In the genomic region with DNA sequence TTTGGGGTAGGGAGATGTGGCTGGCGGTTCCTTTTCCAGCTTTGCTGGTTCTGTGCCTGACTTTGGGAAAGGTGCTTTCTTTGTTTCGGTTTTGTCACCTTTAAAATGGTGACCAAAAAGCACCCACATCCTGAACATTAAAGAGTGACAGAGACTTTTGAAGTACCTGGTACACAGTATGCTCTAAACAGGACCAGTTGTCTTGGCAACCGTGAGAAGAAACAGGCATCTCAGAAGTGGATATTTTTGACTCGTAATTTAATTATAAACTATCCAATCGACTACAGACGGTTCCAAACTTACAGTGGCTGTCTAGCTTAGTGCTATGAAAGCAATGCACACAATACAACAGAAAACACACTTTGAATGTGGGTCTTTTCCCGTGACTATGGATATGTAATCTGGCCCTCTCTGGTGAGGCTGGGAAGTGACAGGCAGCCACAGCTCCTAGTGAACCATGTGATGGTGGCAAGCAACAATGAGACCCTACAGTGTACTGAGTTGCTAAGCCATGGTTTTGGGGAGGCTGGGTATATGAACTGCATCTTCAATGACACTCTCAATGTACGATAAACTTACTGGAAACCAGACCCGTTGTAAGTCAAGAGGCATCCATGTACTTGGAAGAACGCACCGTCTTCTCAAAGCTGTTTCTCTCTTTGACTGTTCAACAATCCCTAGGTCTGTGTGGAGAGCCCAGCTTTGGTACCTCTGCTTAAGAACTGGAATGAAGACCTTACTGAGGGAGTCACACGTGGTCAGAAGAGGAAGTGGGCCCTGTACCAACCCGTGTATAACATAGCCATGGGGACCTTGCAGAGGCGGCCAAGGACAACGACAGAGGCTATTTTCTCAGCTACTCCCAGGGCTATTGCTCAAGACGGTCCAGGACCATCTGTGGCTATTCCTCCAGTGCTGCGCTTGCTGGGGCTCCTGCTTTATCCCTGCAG, we compare ENCODE assay signal across 16 mouse cellular contexts. TPM values are rescaled to one million over a fixed set of nuclear protein-coding genes. Genes with fewer than 3 reads are reported as not detected.
DNase-seq lines count a peak whose midpoint lies in the region; ATAC-seq and TF ChIP-seq lines count a peak whose summit lies in the region.
"Had no signal": no experiment of that assay in that cellular context is flagged by ENCODE, and none has a peak within 500 bp of the region (broad histone marks: within the 10 kb centered on the region; RNA-seq: fewer than 3 reads in every experiment).

No protein-coding gene starts in this region.

- 0 out of 2 replicates have a peak, but pooled peaks have one; percentile 13 for TF ChIP-seq CTCF in intestine, postnatal 0 days (IDR thresholded peaks at IDR 0.05; ENCODE audit: low read depth)

- H3K9me3 ChIP-seq in intestine, postnatal 0 days (ENCODE audit: control insufficient read depth), result no peaks in the 10 kb centered on the region
- H3K9me3 ChIP-seq in intestine, embryonic 16.5 days (ENCODE audit: control insufficient read depth, low read length), result no peaks in the 10 kb centered on the region
- H3K9me3 ChIP-seq: embryonic facial prominence, embryonic 13.5 days; forebrain, embryonic 10.5 days; heart, embryonic 12.5 days had no signal

- peak; percentile 50 for DNase-seq in 416B (ENCODE audit: low read depth)
- DNase-seq in induced T-regulatory cell, adult 2 months (ENCODE audit: low read depth), result peak; percentile 93
- no peak for DNase-seq in cerebellum, adult 8-10 months
- no peak for DNase-seq in cerebellum, postnatal 25 days
- no peak for DNase-seq in spleen, postnatal 10 days (ENCODE audit: low spot score in 2 of 2)
- DNase-seq: adrenal gland, adult 2 months; cerebellum, postnatal 10 days; gastrocnemius, postnatal 10 days; kidney, adult 11 months; lung, adult 18-20 months had no signal

- H3K36me3 ChIP-seq in intestine, postnatal 0 days (ENCODE audit: control insufficient read depth, insufficient read depth), result no peaks in the 10 kb centered on the region
- H3K36me3 ChIP-seq in intestine, embryonic 16.5 days (ENCODE audit: control insufficient read depth, insufficient read depth, low read length), result no peaks in the 10 kb centered on the region
- H3K36me3 ChIP-seq: embryonic facial prominence, embryonic 13.5 days; forebrain, embryonic 10.5 days; heart, embryonic 12.5 days had no signal

- no peak overlapping the region for H3K9ac ChIP-seq in intestine, postnatal 0 days (ENCODE audit: low read depth, low read length)
- H3K9ac ChIP-seq in intestine, embryonic 16.5 days (ENCODE audit: low read depth, low read length), result no peak overlapping the region
- H3K9ac ChIP-seq: embryonic facial prominence, embryonic 13.5 days; heart, embryonic 12.5 days had no signal

- H3K4me3 ChIP-seq in intestine, postnatal 0 days (ENCODE audit: low read depth, low read length), result no peak overlapping the region
- H3K4me3 ChIP-seq in intestine, embryonic 16.5 days (ENCODE audit: low read length), result no peak overlapping the region
- H3K4me3 ChIP-seq: embryonic facial prominence, embryonic 13.5 days; forebrain, embryonic 10.5 days; heart, embryonic 12.5 days had no signal

- WGBS in intestine, postnatal 0 days, result 78% methylated on average over 17 of the region's 17 CpGs
- 76% methylated on average over 17 of the region's 17 CpGs for WGBS in intestine, embryonic 16.5 days

- H3K27ac ChIP-seq in intestine, postnatal 0 days (ENCODE audit: low read depth, low read length), result no peak overlapping the region
- H3K27ac ChIP-seq in intestine, embryonic 16.5 days (ENCODE audit: low read length), result no peak overlapping the region
- H3K27ac ChIP-seq: embryonic facial prominence, embryonic 13.5 days; forebrain, embryonic 10.5 days had no signal

- H3K4me2 ChIP-seq in intestine, postnatal 0 days (replicated peaks; ENCODE audit: low read depth), result no peak overlapping the region
- no peak overlapping the region for H3K4me2 ChIP-seq in intestine, embryonic 16.5 days (ENCODE audit: low read depth, low read length)
- H3K4me2 ChIP-seq: embryonic facial prominence, embryonic 13.5 days; heart, embryonic 12.5 days had no signal

- H3K27me3 ChIP-seq in intestine, postnatal 0 days (replicated peaks; ENCODE audit: control insufficient read depth, insufficient read depth, low read length), result 0 out of 2 replicates have a peak, but pooled peaks cover 5% of the 10 kb centered on the region
- H3K27me3 ChIP-seq in intestine, embryonic 16.5 days (replicated peaks; ENCODE audit: control insufficient read depth, insufficient read depth, low read length), result no peaks in the 10 kb centered on the region
- H3K27me3 ChIP-seq: embryonic facial prominence, embryonic 13.5 days had no signal

- no peak for ATAC-seq in intestine, postnatal 0 days
- ATAC-seq in intestine, embryonic 16.5 days, result no peak
- ATAC-seq in CD4-positive, CD25-positive, alpha-beta regulatory T cell, adult 4 months, result peak; percentile 91

- no peaks in the 10 kb centered on the region for H3K4me1 ChIP-seq in intestine, postnatal 0 days (replicated peaks; ENCODE audit: control insufficient read depth, insufficient read depth, low read length)
- peaks cover 16% of the 10 kb centered on the region for H3K4me1 ChIP-seq in intestine, embryonic 16.5 days (ENCODE audit: control insufficient read depth, insufficient read depth, low read length)

RNA-seq across cellular contexts. Expression of gene Eps8l3, which starts 23.5 kb away (rescaled TPM):
- 475 and 488 TPM in 2 replicates for polyA plus RNA-seq in intestine, postnatal 0 days (2015; fragmentation: Nextera tagmentation; extraction: Ambion mirVana)
- polyA plus RNA-seq in intestine, embryonic 16.5 days (2015; fragmentation: Nextera tagmentation; extraction: Ambion mirVana), result 274 and 322 TPM in 2 replicates
- not detected for polyA plus RNA-seq in CD4-positive, CD25-positive, alpha-beta regulatory T cell, adult 4 months (2017; shearing (Covaris generic))
- polyA plus RNA-seq: adrenal gland, adult 2 months; embryonic facial prominence, embryonic 13.5 days; forebrain, embryonic 10.5 days had no signal

RNA-seq across cellular contexts. Expression of gene Gstm5, which starts 42.1 kb away (rescaled TPM):
- 157 and 172 TPM in 2 replicates for polyA plus RNA-seq in intestine, postnatal 0 days (2015; fragmentation: Nextera tagmentation; extraction: Ambion mirVana)
- polyA plus RNA-seq in intestine, embryonic 16.5 days (2015; fragmentation: Nextera tagmentation; extraction: Ambion mirVana), result 168 and 171 TPM in 2 replicates
- polyA plus RNA-seq in CD4-positive, CD25-positive, alpha-beta regulatory T cell, adult 4 months (2017; shearing (Covaris generic)), result 1 to 10 TPM in 1 of 2 experiments, not detected in 1; 1.4 TPM

Comparison
In these comparisons a context has a peak if more than half of its experiments do, and no peak if none do; other contexts are left out.
1. DNase-seq: peak in 416B (single experiment) and induced T-regulatory cell, adult 2 months (single experiment); none in cerebellum, adult 8-10 months (single experiment), cerebellum, postnatal 25 days (0 of 2) and spleen, postnatal 10 days (0 of 2).
2. RNA of gene Eps8l3, which starts 23.5 kb away (polyA plus RNA-seq): 475 to 488 TPM in intestine, postnatal 0 days and 274 to 322 TPM in intestine, embryonic 16.5 days; not detected in CD4-positive, CD25-positive, alpha-beta regulatory T cell, adult 4 months; every median in the first group is over 100 times any median in the second.
3. RNA of gene Gstm5, which starts 42.1 kb away (polyA plus RNA-seq): 157 to 172 TPM in intestine, postnatal 0 days and 168 to 171 TPM in intestine, embryonic 16.5 days; 1.4 TPM in CD4-positive, CD25-positive, alpha-beta regulatory T cell, adult 4 months; every median in the first group is over 10 times any median in the second.